Mouse (Mus musculus): ENCODE measurements around the gene Bglap. TPM values are rescaled to one million over a fixed set of nuclear protein-coding genes. Genes with fewer than 3 reads are reported as not detected.
"Not testable (repeated sequence)": the region's sequence is repeated elsewhere in the genome, so short reads cannot be mapped to it uniquely, and the experiment has no call there.

Bglap gene
- polyA plus RNA-seq (2015; fragmentation: Nextera tagmentation; extraction: Ambion mirVana) = 0.53 TPM in 1 of 2 replicates, not detected in the other

DNA sequence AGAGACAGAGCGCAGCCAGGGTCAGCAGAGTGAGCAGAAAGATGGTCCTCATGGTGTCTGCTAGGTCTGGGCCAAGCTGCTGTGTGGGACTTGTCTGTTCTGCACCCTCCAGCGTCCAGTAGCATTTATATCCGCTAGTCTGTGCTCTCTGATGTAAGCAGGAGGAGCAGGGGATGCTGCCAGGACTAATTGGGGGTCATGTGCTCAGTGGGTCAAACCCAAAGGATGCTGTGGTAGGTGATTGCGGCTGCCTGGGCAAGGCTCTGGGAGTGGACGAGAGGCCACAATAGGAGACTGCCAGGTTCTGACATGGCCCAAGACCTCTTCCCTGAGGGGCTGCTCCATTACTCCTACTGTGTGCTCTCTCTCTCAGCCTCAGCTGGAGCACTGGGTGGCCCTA, at the start of gene Bglap:
Gene Bglap, minus strand, starts transcription at position 101 of the 400 bp plus-strand sequence.
- WGBS = 72% methylated on average over 5 of the region's 5 CpGs
- no peak within 1 kb of the TSS for H3K4me2 ChIP-seq
- H3K4me1 ChIP-seq = no peaks in the 10 kb centered on the region
- no peaks in the 10 kb centered on the region for H3K27me3 ChIP-seq
- no peaks in the 10 kb centered on the region for H3K9me3 ChIP-seq
- H3K36me3 ChIP-seq = no peaks in the 10 kb centered on the region
- H3K9ac ChIP-seq = no peak within 1 kb of the TSS
- H3K27ac ChIP-seq = no peak within 1 kb of the TSS
- no peak for ATAC-seq (ENCODE audit: borderline replicate concordance, extremely low read depth, low FRiP score, low TSS enrichment)
- H3K4me3 ChIP-seq = no peak within 1 kb of the TSS

DNA sequence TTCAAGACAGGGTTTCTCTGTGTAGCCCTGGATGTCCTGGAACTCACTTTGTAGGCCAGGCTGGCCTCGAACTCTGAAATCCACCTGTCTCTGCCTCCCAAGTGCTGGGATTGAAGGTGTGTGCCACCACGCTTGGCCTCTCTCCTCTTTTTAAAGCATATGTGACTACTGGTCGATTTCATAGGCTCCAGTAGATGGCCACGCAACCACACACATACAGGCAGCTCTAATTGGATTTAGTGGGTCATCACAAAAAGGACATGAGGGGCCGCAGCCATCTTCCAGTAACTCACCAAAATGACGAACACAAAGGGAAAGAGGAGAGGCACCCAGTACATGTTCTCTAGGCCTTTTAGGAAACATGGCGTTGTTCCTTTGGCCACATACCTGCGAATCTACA, 44.4 kb upstream of the Bglap start:
- not testable (repeated sequence) for H3K9ac ChIP-seq; H3K4me2 ChIP-seq; H3K27me3 ChIP-seq; H3K27ac ChIP-seq; H3K4me3 ChIP-seq; H3K9me3 ChIP-seq; ATAC-seq (ENCODE audit: borderline replicate concordance, extremely low read depth, low FRiP score, low TSS enrichment); H3K36me3 ChIP-seq
- 63% methylated on average over 8 of the region's 8 CpGs for WGBS
- peaks cover 12% of the 10 kb centered on the region for H3K4me1 ChIP-seq

DNA sequence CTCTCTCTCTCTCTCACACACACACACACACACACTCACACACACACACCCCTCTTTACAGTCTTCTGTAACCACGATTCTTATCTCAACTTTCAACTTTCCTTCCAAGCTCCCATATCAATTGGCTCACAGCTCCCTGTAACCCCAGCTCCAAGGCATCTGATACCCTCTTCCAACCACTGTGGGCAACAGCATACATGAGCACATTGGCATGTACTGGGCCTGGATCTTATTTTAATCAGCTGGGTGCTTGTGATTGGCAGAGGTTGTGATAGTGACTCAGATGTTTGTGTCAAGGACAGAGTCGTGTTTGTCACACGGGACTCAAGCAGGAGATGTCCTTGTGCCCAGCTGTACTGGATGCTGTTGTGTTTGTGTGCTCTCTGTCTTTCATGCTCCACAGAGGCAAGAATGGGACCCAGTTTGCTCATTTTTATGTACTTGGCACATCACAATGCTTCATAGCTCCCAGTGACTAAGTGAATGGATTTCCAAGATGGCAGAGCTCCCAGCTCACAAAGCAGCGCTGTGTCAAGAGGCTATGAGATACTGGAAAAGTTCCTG, 43.2 kb upstream of the Bglap start:
- H3K27me3 ChIP-seq = no peaks in the 10 kb centered on the region
- H3K4me1 ChIP-seq = peaks cover 12% of the 10 kb centered on the region
- 71% methylated on average over 4 of the region's 4 CpGs for WGBS
- no peak for ATAC-seq (ENCODE audit: borderline replicate concordance, extremely low read depth, low FRiP score, low TSS enrichment)
- H3K9me3 ChIP-seq = no peaks in the 10 kb centered on the region
- no peaks in the 10 kb centered on the region for H3K36me3 ChIP-seq
- H3K9ac ChIP-seq = no peak overlapping the region
- H3K4me3 ChIP-seq = no peak overlapping the region
- H3K27ac ChIP-seq = no peak overlapping the region
- no peak overlapping the region for H3K4me2 ChIP-seq

DNA sequence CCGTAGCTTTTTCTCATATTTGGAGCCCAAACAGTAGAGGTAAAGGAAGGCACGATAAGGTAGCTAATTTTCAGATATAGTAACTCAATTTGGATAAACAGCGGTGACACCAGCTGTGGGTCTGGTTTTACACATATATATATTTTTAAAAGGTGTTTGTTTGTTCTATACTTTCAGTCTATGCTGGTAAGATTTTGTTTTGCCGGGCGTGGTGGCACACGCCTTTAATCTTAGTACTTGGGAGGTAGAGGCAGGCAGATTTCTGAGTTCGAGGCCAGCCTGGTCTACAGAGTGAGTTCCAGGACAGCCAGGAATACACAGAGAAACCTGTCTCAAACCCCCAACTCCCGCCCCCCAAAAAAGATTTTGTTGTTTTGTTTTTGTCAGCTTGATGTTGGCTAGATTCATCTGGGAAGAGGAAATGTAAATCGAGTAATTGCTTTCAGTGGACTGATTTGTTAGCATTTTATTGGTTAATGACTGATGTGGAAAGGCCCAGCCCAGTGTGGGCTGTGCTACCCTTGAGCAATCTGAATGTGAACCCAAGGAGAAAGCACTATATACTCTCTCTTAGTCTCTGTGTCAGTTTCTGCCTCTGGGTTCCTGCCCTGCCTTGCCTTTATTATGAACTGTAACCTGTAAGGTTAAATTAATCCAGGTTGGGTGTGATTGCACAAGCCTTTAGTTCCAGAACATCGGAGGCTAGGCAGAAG, 41.6 kb upstream of the Bglap start:
- peaks cover 1% of the 10 kb centered on the region; the same call in 1 of the 2 replicates for H3K36me3 ChIP-seq
- peak overlapping the region; percentile 87 for H3K4me2 ChIP-seq
- H3K9me3 ChIP-seq = no peaks in the 10 kb centered on the region
- peaks cover 19% of the 10 kb centered on the region for H3K4me1 ChIP-seq
- H3K27ac ChIP-seq = no peak overlapping the region
- 0 out of 2 replicates have a peak overlapping the region, but pooled peaks have one; percentile 24 for H3K9ac ChIP-seq
- no peak overlapping the region for H3K4me3 ChIP-seq
- no peak for ATAC-seq (ENCODE audit: borderline replicate concordance, extremely low read depth, low FRiP score, low TSS enrichment)
- 84% methylated on average over 10 of the region's 10 CpGs for WGBS
- no peaks in the 10 kb centered on the region for H3K27me3 ChIP-seq

DNA sequence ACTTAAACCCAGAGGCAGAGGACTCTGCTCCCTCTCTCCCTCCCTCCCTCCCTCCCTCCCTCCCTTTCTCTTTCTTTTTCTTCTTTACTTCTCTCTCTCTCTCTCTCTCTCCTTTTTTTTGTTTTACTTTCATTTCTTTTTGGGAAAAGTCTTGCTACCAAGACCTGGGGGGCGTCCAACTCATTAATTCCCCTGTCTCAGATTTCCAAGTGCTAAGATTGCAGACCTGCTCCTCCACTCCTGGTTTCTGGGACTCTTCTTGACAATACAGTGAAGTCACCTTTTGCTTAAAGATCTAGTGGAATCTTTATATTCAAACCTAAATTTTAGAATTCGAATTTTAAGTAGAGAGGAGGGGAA, 41.0 kb upstream of the Bglap start:
- no peak for ATAC-seq (ENCODE audit: borderline replicate concordance, extremely low read depth, low FRiP score, low TSS enrichment)
- 0 out of 2 replicates have a peak overlapping the region, but pooled peaks have one; percentile 24 for H3K9ac ChIP-seq

DNA sequence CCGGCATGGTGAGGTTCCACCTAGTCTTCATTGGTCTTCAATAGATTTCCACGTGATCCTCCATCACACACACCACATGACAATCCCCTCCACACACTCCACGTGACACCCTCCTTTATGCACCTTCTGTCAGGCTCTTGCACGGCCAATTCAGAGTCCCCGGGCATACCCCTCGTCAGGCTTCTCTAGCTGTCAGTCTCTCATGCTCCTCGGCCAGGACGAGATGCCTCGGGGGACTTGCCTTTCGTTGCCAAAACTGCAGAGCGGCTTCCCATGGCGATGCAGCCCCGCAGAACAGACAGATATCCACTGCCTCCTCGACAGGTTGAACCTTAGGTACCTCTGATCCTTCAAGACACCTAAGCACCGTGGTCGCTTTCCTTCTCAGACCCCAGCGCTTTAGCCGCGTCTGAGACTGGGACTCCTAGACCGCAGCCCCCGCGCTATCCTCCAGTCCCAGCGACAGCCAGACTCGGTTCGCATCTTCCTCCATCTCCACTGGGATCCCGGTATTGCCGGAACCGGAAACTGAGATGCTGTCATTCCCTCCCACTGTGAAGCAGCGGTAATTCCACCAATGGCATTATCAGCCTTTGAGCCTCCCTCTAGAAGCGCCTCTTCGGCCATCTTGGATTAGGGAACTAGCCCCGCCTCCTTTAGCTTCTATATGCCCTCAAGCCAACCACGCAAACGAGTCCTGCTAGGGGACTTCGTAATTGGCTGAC, 40.5 kb upstream of the Bglap start, which contains the start of gene Slc25a44:
Gene Slc25a44, minus strand, starts transcription at position 535 of the 725 bp plus-strand sequence.
- H3K27ac ChIP-seq = no peak within 1 kb of the TSS
- 1% methylated on average over 35 of the region's 35 CpGs for WGBS
- peak within 1 kb of the TSS; percentile 87 for H3K4me2 ChIP-seq
- peaks cover 12% of the 10 kb centered on the region for H3K36me3 ChIP-seq
- no peaks in the 10 kb centered on the region for H3K9me3 ChIP-seq
- H3K4me1 ChIP-seq = peaks cover 19% of the 10 kb centered on the region
- H3K4me3 ChIP-seq = peak within 1 kb of the TSS; percentile 87
- H3K9ac ChIP-seq = peak within 1 kb of the TSS; percentile 57
- ATAC-seq (ENCODE audit: borderline replicate concordance, extremely low read depth, low FRiP score, low TSS enrichment) = peak; percentile 98
- no peaks in the 10 kb centered on the region for H3K27me3 ChIP-seq

More for the DNA sequence above, 41.0 kb upstream of the Bglap start:
- H3K4me1 ChIP-seq = peaks cover 19% of the 10 kb centered on the region
- peaks cover 7% of the 10 kb centered on the region for H3K36me3 ChIP-seq
- H3K4me2 ChIP-seq = peak overlapping the region; percentile 87
- peak overlapping the region; percentile 87 for H3K4me3 ChIP-seq
- WGBS = 9% methylated on average over 2 of the region's 2 CpGs
- no peak overlapping the region for H3K27ac ChIP-seq
- H3K9me3 ChIP-seq = no peaks in the 10 kb centered on the region
- H3K27me3 ChIP-seq = no peaks in the 10 kb centered on the region

DNA sequence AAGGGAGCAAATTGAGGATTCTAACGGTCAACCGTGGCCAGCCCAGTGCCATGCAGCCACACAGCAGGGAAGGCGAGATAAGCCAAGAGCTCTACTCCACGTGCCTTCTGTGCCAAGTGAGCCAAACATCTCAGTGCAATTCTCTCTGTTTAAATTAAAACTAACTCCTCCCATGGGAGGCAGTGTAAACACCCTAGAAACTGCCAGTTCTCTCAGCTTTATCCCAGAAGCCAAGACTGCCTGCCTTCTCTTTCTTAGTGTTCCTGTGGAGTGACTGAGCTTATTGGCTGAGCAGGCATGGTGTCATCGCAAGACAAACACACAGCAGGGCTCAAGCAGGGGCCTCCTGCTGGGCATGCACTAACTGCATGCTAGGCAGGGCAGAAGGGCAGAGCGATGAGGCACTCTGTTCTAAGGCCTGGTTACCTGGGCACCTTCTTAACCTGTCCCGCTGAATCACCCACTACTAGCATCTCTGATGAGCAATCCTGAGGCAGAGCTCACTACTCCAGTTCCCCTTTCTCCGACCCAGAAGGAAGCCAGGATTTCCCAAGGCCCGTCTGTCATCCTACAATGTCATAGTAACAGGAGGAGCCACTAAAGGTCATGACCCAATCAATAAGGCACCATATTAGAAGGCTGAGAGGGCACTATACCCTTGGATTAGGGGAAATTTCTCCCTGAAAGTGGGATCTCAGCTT, 37.9 kb upstream of the Bglap start:
- Histone ChIP-seq H3K36me3 (peaks cover 32% of the 10 kb centered on the region), H3K4me2 (0 out of 2 replicates have a peak overlapping the region, but pooled peaks have one; percentile 11), H3K9me3 (no peaks in the 10 kb centered on the region), H3K4me3 (no peak overlapping the region), H3K9ac (no peak overlapping the region), H3K4me1 (peaks cover 19% of the 10 kb centered on the region), H3K27ac (peak overlapping the region; percentile 40), H3K27me3 (no peaks in the 10 kb centered on the region)
- peak; percentile 5; the same call in 1 of the 2 replicates for ATAC-seq (ENCODE audit: borderline replicate concordance, extremely low read depth, low FRiP score, low TSS enrichment)
- WGBS = 24% methylated on average over 9 of the region's 9 CpGs

DNA sequence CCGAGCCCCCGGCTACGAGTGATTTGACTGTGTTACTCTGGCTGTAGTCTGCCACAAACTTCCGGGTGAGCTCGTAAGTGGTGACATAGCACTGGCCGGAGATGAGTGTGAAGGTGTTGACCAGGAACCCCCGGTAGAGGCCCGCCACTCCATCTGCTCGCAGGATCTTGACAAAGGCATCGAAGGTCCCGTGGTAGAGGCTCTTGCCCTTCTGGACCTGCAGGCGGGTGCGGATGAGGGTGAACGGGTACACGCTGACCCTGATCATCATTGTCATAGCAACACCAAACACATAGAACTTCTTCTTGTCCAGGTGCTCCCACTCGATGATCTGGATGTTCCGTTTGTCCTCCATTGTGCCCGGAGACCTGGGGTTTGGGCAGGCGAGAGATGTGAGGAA, 36.5 kb upstream of the Bglap start:
- Histone ChIP-seq H3K36me3 (peaks cover 33% of the 10 kb centered on the region), H3K4me3 (no peak overlapping the region), H3K27ac (no peak overlapping the region), H3K9ac (no peak overlapping the region), H3K4me2 (no peak overlapping the region), H3K9me3 (no peaks in the 10 kb centered on the region), H3K4me1 (peaks cover 19% of the 10 kb centered on the region), H3K27me3 (no peaks in the 10 kb centered on the region)
- WGBS = 92% methylated on average over 19 of the region's 19 CpGs
- no peak for ATAC-seq (ENCODE audit: borderline replicate concordance, extremely low read depth, low FRiP score, low TSS enrichment)

DNA sequence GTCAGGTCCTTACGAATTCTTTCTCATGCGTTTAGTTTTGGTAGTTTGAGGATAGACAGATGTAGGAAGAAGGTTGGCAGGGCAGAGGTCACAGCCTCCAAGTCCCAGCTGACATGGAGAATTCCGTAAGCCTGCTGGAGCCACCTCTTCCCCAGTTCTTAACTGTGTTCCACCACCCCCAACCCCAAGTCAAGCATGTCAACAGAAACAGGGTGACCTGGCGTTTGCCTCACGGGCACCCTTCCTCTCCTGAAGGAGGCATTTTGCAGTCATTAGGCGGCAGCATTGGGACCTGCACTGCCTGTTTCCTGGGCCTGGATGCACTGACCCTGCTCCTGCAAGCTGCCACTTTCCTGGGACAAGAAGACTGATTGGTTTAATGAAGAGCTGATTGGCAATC, 33.8 kb upstream of the Bglap start:
- ATAC-seq (ENCODE audit: borderline replicate concordance, extremely low read depth, low FRiP score, low TSS enrichment) = no peak
- no peak overlapping the region for H3K9ac ChIP-seq
- 67% methylated on average over 6 of the region's 6 CpGs for WGBS
- H3K4me1 ChIP-seq = 0 out of 2 replicates have a peak, but pooled peaks cover 6% of the 10 kb centered on the region
- H3K36me3 ChIP-seq = peaks cover 44% of the 10 kb centered on the region
- H3K27me3 ChIP-seq = no peaks in the 10 kb centered on the region
- no peak overlapping the region for H3K27ac ChIP-seq
- H3K9me3 ChIP-seq = no peaks in the 10 kb centered on the region
- no peak overlapping the region for H3K4me3 ChIP-seq
- H3K4me2 ChIP-seq = no peak overlapping the region

DNA sequence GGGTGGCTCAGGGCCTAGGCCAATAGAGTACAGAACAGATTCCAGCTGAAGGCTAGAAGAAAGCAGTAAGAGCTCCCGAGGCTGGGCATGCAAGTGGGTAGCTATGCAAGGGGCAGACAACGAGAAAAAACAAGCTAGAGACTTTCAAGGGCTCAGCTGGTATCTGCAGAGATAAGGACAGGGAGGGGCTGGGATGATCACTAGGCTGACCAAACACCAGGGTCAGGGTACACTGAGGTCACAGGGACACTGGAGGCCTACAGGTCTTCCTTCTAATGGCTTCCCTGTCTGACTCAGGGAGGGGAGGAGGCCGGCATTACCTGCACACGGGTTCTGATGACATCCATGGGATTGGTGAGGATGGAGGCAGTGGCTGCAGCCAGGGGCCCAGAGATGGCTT, 31.4 kb upstream of the Bglap start:
- H3K9me3 ChIP-seq = no peaks in the 10 kb centered on the region
- H3K27me3 ChIP-seq = no peaks in the 10 kb centered on the region
- no peak overlapping the region for H3K9ac ChIP-seq
- ATAC-seq (ENCODE audit: borderline replicate concordance, extremely low read depth, low FRiP score, low TSS enrichment) = no peak
- H3K36me3 ChIP-seq = peaks cover 47% of the 10 kb centered on the region
- no peak overlapping the region for H3K4me2 ChIP-seq
- H3K4me1 ChIP-seq = peaks cover 4% of the 10 kb centered on the region; the same call in 1 of the 2 replicates
- no peak overlapping the region for H3K4me3 ChIP-seq
- H3K27ac ChIP-seq = no peak overlapping the region
- WGBS = 60% methylated on average over 4 of the region's 4 CpGs

DNA sequence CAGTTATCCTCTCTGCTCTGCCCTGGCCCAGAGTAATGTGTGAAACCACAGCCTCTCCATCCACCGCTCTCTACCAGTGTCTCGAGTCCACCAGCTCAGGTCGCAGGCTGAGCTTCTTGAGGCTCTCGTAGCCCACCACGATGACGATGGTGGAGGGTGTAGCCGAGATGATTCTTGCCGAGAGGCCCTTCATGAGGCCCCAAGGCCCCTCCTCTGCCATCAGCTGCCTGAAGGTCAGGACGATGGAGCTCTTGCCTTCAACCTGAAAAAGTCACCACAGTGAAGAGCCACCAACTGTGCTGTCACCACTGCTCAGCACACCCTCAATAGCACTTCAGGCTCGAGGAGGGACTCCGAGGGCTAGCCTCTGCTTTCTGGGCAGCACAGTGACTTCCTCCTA, 28.4 kb upstream of the Bglap start:
- Histone ChIP-seq H3K27ac (no peak overlapping the region), H3K4me1 (peaks cover 23% of the 10 kb centered on the region), H3K9me3 (no peaks in the 10 kb centered on the region), H3K4me2 (no peak overlapping the region), H3K36me3 (peaks cover 20% of the 10 kb centered on the region), H3K9ac (no peak overlapping the region), H3K4me3 (no peak overlapping the region), H3K27me3 (no peaks in the 10 kb centered on the region)
- WGBS = 81% methylated on average over 11 of the region's 11 CpGs
- no peak for ATAC-seq (ENCODE audit: borderline replicate concordance, extremely low read depth, low FRiP score, low TSS enrichment)
